Mouse (Mus musculus) liver, embryonic 14.5 days (tissue): ENCODE measurements around the gene Sar1a. TPM values are rescaled to one million over a fixed set of nuclear protein-coding genes. Genes with fewer than 3 reads are reported as not detected.
A peak's percentile ranks its signal among the peaks of the same experiment; 100 is the strongest.

ENCODE experiments used
- ATAC-seq: fragments of 200-750 bp; cut with Nextera tagmentation; 2 replicates; pipeline ENCODE4 v1.8.0; 2017; ENCODE audit warnings: moderate number of reproducible peaks, mild to moderate bottlenecking, moderate library complexity; ENCODE audit not compliant: insufficient read depth
- DNase-seq, 3 experiments: peaks; one replicate each; pipeline ENCODE4 v3.0.0-alpha.2; 2012 to 2013; ENCODE audit warnings: low read depth in 3 of 3, low spot score in 3 of 3
- H3K27ac ChIP-seq: fragments of 300-500 bp; sonication (generic); 2 replicates; pipeline ENCODE4 v1.5.1; 2014; ENCODE audit warnings: moderate library complexity, mild to moderate bottlenecking, control low read depth, inconsistent platforms
- H3K27me3 ChIP-seq: fragments of 300-500 bp; sonication (generic); 2 replicates; pipeline ENCODE4 v1.6.1; 2014; ENCODE audit warnings: mild to moderate bottlenecking, low read length, moderate library complexity; ENCODE audit not compliant: control insufficient read depth, insufficient read depth
- H3K36me3 ChIP-seq: fragments of 300-500 bp; sonication (generic); replicated peaks from 2 replicates; pipeline ENCODE4 v1.6.1; 2014; ENCODE audit warnings: low read depth; ENCODE audit not compliant: control insufficient read depth, insufficient read depth
- H3K4me1 ChIP-seq, 2 experiments: fragments of 200-500 bp in 1 of 2; fragments of 300-500 bp in 1 of 2; sonication (generic) in 1 of 2; replicated peaks; 2 replicates each; pipeline ENCODE4 v1.6.1; 2012 to 2014; ENCODE audit warnings: antibody characterized with exemption in 1 of 2, inconsistent platforms in 1 of 2, low read length in 1 of 2; ENCODE audit not compliant: control insufficient read depth in 2 of 2, insufficient read depth in 2 of 2
- H3K4me2 ChIP-seq: fragments of 300-500 bp; sonication (generic); 2 replicates; pipeline ENCODE4 v1.6.1; 2014; ENCODE audit warnings: low read depth, mild to moderate bottlenecking, control low read depth, moderate library complexity
- H3K4me3 ChIP-seq, 2 experiments: fragments of 200-500 bp in 1 of 2; fragments of 300-500 bp in 1 of 2; sonication (generic) in 1 of 2; 2 replicates each; pipeline ENCODE4 v1.5.1; 2012 to 2014; ENCODE audit warnings: low read depth in 2 of 2, low read length in 2 of 2, mild to moderate bottlenecking in 2 of 2, control low read depth in 1 of 2, inconsistent platforms in 1 of 2, moderate library complexity in 1 of 2; ENCODE audit not compliant: insufficient read depth in 1 of 2
- H3K9ac ChIP-seq: fragments of 300-500 bp; sonication (generic); replicated peaks from 2 replicates; pipeline ENCODE4 v1.6.1; 2014; ENCODE audit warnings: mild to moderate bottlenecking, control low read depth, moderate library complexity
- H3K9me3 ChIP-seq: fragments of 300-500 bp; sonication (generic); 2 replicates; pipeline ENCODE4 v1.6.1; 2016; ENCODE audit warnings: low read length, mixed read lengths; ENCODE audit not compliant: control insufficient read depth
- CTCF ChIP-seq: IDR thresholded peaks from 2 replicates; pipeline ENCODE4 v1.5.1; 2016; ENCODE audit warnings: antibody characterized with exemption, low read depth, control low read depth
- EP300 ChIP-seq: IDR thresholded peaks from 2 replicates; pipeline ENCODE4 v1.6.1; 2016; ENCODE audit warnings: antibody characterized with exemption, low read depth
- WGBS: fragments of 180-500 bp; shearing (Covaris S2); extraction: QIAGEN DNeasy Blood & Tissue Kit; methylation state at CpG from one replicate; pipeline ENCODE4 v1.1.7; 2014; ENCODE audit not compliant: insufficient replicate concordance; 5-methylcytosine and 5-hydroxymethylcytosine counted together
- polyA plus RNA-seq, 2 experiments: library from polyadenylated mRNA; depleted of rRNA in 1 of 2; stranded (reverse) in 1 of 2; unstranded in 1 of 2; fragments of >200 nt; fragmentation: Nextera tagmentation in 1 of 2; extraction: Ambion mirVana in 1 of 2; gene quantifications; 2 replicates each; pipeline versions ENCODE4 v1.2.1 to v1.2.3; 2012 to 2014

Sar1a gene
- polyA plus RNA-seq, 2 experiments = 39.0 to 80.1 TPM

- ATAC-seq = peak; percentile 50
- WGBS = under 1% methylated on average over 101 of the region's 111 CpGs
- TF ChIP-seq CTCF (no peak), EP300 (no peak)
- H3K4me2 ChIP-seq = peak overlapping the region; percentile 98
- H3K27ac ChIP-seq = peak overlapping the region; percentile 47
- H3K36me3 ChIP-seq = peaks cover 17% of the 10 kb centered on the region
- H3K9ac ChIP-seq = peak overlapping the region; percentile 64
- H3K27me3 ChIP-seq = no peaks in the 10 kb centered on the region
- DNase-seq = no peak
- peak overlapping the region; percentile 68 to 87 for H3K4me3 ChIP-seq
- peaks cover 3 to 7% of the 10 kb centered on the region in 2 experiments; a peak in 2 of 4 replicates for H3K4me1 ChIP-seq
- H3K9me3 ChIP-seq = no peaks in the 10 kb centered on the region
These were observed 15.8 kb downstream of the Sar1a start for GRCm38 (mm10) chr10:61695703-61696559.

- peak overlapping the region; percentile 68 to 87 for H3K4me3 ChIP-seq
- H3K36me3 ChIP-seq = peaks cover 12% of the 10 kb centered on the region
- ATAC-seq = no peak
- peak overlapping the region; percentile 64 for H3K9ac ChIP-seq
- peaks cover 3 to 7% of the 10 kb centered on the region in 2 experiments; a peak in 2 of 4 replicates for H3K4me1 ChIP-seq
- TF ChIP-seq CTCF (no peak), EP300 (no peak)
- no peaks in the 10 kb centered on the region for H3K27me3 ChIP-seq
- DNase-seq = no peak
- no peaks in the 10 kb centered on the region for H3K9me3 ChIP-seq
- H3K27ac ChIP-seq = no peak overlapping the region
- H3K4me2 ChIP-seq = peak overlapping the region; percentile 98
- WGBS = 5% methylated on average over 19 of the region's 19 CpGs
These were observed 16.4 kb downstream of the Sar1a start for GRCm38 (mm10) chr10:61696560-61696823.

DNA sequence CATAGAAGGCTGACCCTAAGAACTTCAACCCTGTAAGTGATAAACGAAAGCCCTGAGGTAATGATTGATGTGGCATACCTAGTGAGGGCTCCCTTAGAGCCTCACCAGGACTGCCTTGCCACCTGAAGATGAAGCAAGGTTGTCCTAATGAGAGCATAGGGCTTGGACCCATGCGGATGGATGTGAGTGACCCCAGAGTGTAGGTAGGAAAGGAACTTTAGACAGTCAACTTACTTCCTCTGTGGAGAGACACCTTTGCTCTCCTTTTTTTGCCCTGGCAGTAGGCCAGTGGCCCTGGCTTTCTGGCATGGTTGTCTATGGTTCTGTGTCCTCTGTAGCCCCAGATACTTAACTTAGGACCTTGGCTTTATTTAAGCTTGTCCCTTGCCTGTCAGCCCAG lies 16.9 kb downstream of the Sar1a start:
- ATAC-seq (no peak), DNase-seq (no peak)
- Histone ChIP-seq H3K27ac (no peak overlapping the region), H3K27me3 (no peaks in the 10 kb centered on the region), H3K36me3 (peaks cover 8% of the 10 kb centered on the region), H3K9ac (no peak overlapping the region; the same call in 1 of the 2 replicates), H3K9me3 (no peaks in the 10 kb centered on the region), H3K4me1 (peaks cover 3 to 7% of the 10 kb centered on the region in 2 experiments; a peak in 2 of 4 replicates), H3K4me2 (peak overlapping the region; percentile 98), H3K4me3 (peak overlapping the region; percentile 68 to 87)
- TF ChIP-seq CTCF (no peak), EP300 (no peak)
- 70% methylated on average over 2 of the region's 2 CpGs for WGBS

DNA sequence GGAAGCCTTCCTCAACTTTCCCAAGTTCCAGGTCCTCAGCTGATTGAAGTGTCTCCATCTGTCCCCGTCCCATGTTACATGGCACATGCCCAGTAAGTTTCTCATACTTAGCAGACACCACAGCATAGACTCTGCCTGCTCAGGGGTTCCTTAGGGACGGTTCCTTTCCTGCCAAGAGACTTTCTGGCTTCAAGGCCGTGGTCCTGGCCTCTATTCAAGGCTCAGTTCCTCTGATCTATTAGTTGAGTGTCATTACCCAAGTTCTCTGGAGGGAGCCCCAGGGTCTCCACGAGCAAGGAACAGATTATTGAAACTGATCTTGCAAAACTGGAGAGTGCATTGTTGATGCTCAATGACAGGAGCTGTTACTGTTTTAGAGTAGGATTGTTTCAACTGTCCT lies 24.6 kb downstream of the Sar1a start:
- Histone ChIP-seq H3K9ac (no peak overlapping the region), H3K4me2 (no peak overlapping the region), H3K4me1 (no peaks in the 10 kb centered on the region), H3K36me3 (peaks cover 4% of the 10 kb centered on the region; the same call in 1 of the 2 replicates), H3K27ac (no peak overlapping the region), H3K4me3 (no peak overlapping the region), H3K27me3 (no peaks in the 10 kb centered on the region), H3K9me3 (no peaks in the 10 kb centered on the region)
- TF ChIP-seq CTCF (no peak), EP300 (no peak)
- DNase-seq (no peak), ATAC-seq (no peak)
- WGBS = 66% methylated on average over 4 of the region's 4 CpGs
